ENCODE assay signal across 11 mouse cellular contexts in the genomic region with DNA sequence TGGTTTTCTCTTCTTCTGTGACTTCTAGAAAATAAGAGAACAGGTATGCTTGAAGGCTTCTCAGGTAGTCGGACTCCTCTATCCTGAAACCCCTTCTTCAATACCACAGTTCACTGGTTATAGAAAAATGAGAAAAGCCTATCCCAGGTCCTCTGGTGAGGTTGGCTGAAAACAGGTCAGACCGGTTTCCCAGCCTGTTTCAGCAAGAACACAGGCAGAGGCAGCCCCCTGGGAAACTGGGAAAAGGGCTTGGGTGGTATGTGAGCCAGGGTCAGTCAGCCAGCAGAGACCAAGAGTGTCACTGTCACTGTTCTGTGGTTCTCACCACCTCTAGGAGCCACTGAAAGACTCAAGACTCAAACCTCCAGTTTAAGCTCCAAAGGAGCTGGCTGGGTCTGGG. TPM values are rescaled to one million over a fixed set of nuclear protein-coding genes. Genes with fewer than 3 reads are reported as not detected.
DNase-seq lines count a peak whose midpoint lies in the region; ATAC-seq lines count a peak whose summit lies in the region.
"Had no signal": no experiment of that assay in that cellular context is flagged by ENCODE, and none has a peak within 500 bp of the region (broad histone marks: within the 10 kb centered on the region; RNA-seq: fewer than 3 reads in every experiment).

No protein-coding gene starts in this region.

- H3K4me1 ChIP-seq in heart, embryonic 15.5 days (replicated peaks) = peaks cover 16% of the 10 kb centered on the region
- peaks cover 25% of the 10 kb centered on the region for H3K4me1 ChIP-seq in heart, embryonic 10.5 days
- H3K4me1 ChIP-seq in lung, embryonic 15.5 days = peaks cover 33% of the 10 kb centered on the region

- peak overlapping the region; percentile 42; the same call in 1 of the 2 replicates for H3K27ac ChIP-seq in heart, embryonic 15.5 days
- no peak overlapping the region for H3K27ac ChIP-seq in heart, embryonic 10.5 days
- peak overlapping the region; percentile 79 for H3K27ac ChIP-seq in lung, embryonic 15.5 days
- H3K27ac ChIP-seq: liver, embryonic 14.5 days had no signal

- no peak overlapping the region for H3K4me2 ChIP-seq in heart, embryonic 15.5 days
- peak overlapping the region; percentile 23; the same call in 1 of the 2 replicates for H3K4me2 ChIP-seq in lung, embryonic 15.5 days

- WGBS in heart, embryonic 15.5 days = 57% methylated on average over 2 of the region's 2 CpGs
- 50% methylated on average over 2 of the region's 2 CpGs for WGBS in heart, embryonic 10.5 days
- 27% methylated on average over 2 of the region's 2 CpGs for WGBS in lung, embryonic 15.5 days

- H3K27me3 ChIP-seq in heart, embryonic 15.5 days = no peaks in the 10 kb centered on the region
- no peaks in the 10 kb centered on the region for H3K27me3 ChIP-seq in heart, embryonic 10.5 days (ENCODE audit: insufficient read depth, poor library complexity, severe bottlenecking)
- no peaks in the 10 kb centered on the region for H3K27me3 ChIP-seq in lung, embryonic 15.5 days

- no peak overlapping the region for H3K9ac ChIP-seq in heart, embryonic 15.5 days
- H3K9ac ChIP-seq in lung, embryonic 15.5 days = no peak overlapping the region
- H3K9ac ChIP-seq: liver, embryonic 14.5 days had no signal

- H3K4me3 ChIP-seq in heart, embryonic 15.5 days = no peak overlapping the region
- H3K4me3 ChIP-seq in heart, embryonic 10.5 days = no peak overlapping the region
- H3K4me3 ChIP-seq in lung, embryonic 15.5 days = no peak overlapping the region

- no peak for ATAC-seq in heart, embryonic 15.5 days (replicated peaks; ENCODE audit: insufficient number of reproducible peaks, insufficient read depth, low FRiP score, low read depth)
- ATAC-seq in lung, embryonic 15.5 days (ENCODE audit: borderline replicate concordance, extremely low read depth, low FRiP score, low TSS enrichment) = no peak

- no peaks in the 10 kb centered on the region for H3K9me3 ChIP-seq in heart, embryonic 15.5 days (replicated peaks)
- H3K9me3 ChIP-seq in heart, embryonic 10.5 days = no peaks in the 10 kb centered on the region
- no peaks in the 10 kb centered on the region for H3K9me3 ChIP-seq in lung, embryonic 15.5 days

- DNase-seq in heart, embryonic 10.5 days (ENCODE audit: low spot score) = no peak
- peak; percentile 36 for DNase-seq in embryo, embryonic 11 days
- peak; percentile 60 for DNase-seq in kidney, adult 11 months
- DNase-seq in thymus, postnatal 36 days = no peak
- DNase-seq in MN1 (ENCODE audit: low spot score) = no peak
- no peak for DNase-seq in gastrocnemius, adult 18-20 months (ENCODE audit: low spot score)

- H3K36me3 ChIP-seq in heart, embryonic 15.5 days = peaks cover 42% of the 10 kb centered on the region
- H3K36me3 ChIP-seq in heart, embryonic 10.5 days = peaks cover 71% of the 10 kb centered on the region
- H3K36me3 ChIP-seq in lung, embryonic 15.5 days = peaks cover 53% of the 10 kb centered on the region

RNA-seq across cellular contexts. Expression of gene Marcksl1, which starts 3.5 kb away (rescaled TPM):
- polyA plus RNA-seq in heart, embryonic 15.5 days (2015; fragmentation: Nextera tagmentation; extraction: Ambion mirVana) = 283 and 352 TPM in 2 replicates
- 535 and 802 TPM in 2 replicates for polyA plus RNA-seq in heart, embryonic 10.5 days (2016; fragmentation: Nextera tagmentation; extraction: Ambion mirVana)
- polyA plus RNA-seq in lung, embryonic 15.5 days (2015; fragmentation: Nextera tagmentation; extraction: Ambion mirVana) = 748 and 767 TPM in 2 replicates
- total RNA-seq in gastrocnemius, adult 18-20 months (2021) = 1 to 10 TPM in 1 of 2 experiments, under 1 TPM in 1; 0.64 to 1.1 TPM

RNA-seq across cellular contexts. Expression of gene Hdac1, which starts 25.6 kb away (rescaled TPM):
- 99.9 and 134 TPM in 2 replicates for polyA plus RNA-seq in heart, embryonic 15.5 days (2015; fragmentation: Nextera tagmentation; extraction: Ambion mirVana)
- 201 and 237 TPM in 2 replicates for polyA plus RNA-seq in heart, embryonic 10.5 days (2016; fragmentation: Nextera tagmentation; extraction: Ambion mirVana)
- polyA plus RNA-seq in lung, embryonic 15.5 days (2015; fragmentation: Nextera tagmentation; extraction: Ambion mirVana) = 251 and 260 TPM in 2 replicates
- 1 to 10 TPM; 7.7 to 8.2 TPM for total RNA-seq in gastrocnemius, adult 18-20 months (2021)

RNA-seq across cellular contexts. Expression of gene Fam229a, which starts 25.9 kb away (rescaled TPM):
- 0.27 TPM in 1 of 2 replicates, not detected in the other for polyA plus RNA-seq in heart, embryonic 15.5 days (2015; fragmentation: Nextera tagmentation; extraction: Ambion mirVana)
- polyA plus RNA-seq in heart, embryonic 10.5 days (2016; fragmentation: Nextera tagmentation; extraction: Ambion mirVana) = not detected in 2 replicates
- not detected in 2 replicates for polyA plus RNA-seq in lung, embryonic 15.5 days (2015; fragmentation: Nextera tagmentation; extraction: Ambion mirVana)
- total RNA-seq in gastrocnemius, adult 18-20 months (2021) = not detected
- total RNA-seq: hematopoietic stem cell, adult 5-6 weeks had no signal
- polyA plus RNA-seq: neural tube, embryonic 11.5 days had no signal

RNA-seq across cellular contexts. Expression of gene Tssk3, which starts 26.1 kb away (rescaled TPM):
- not detected in 2 replicates for polyA plus RNA-seq in heart, embryonic 15.5 days (2015; fragmentation: Nextera tagmentation; extraction: Ambion mirVana)
- not detected in 2 replicates for polyA plus RNA-seq in heart, embryonic 10.5 days (2016; fragmentation: Nextera tagmentation; extraction: Ambion mirVana)
- polyA plus RNA-seq in lung, embryonic 15.5 days (2015; fragmentation: Nextera tagmentation; extraction: Ambion mirVana) = not detected in 2 replicates
- not detected for total RNA-seq in gastrocnemius, adult 18-20 months (2021)
- total RNA-seq: hematopoietic stem cell, adult 5-6 weeks had no signal
- polyA plus RNA-seq: liver, embryonic 14.5 days; neural tube, embryonic 11.5 days had no signal

RNA-seq across cellular contexts. Expression of gene Bsdc1, which starts 55.5 kb away (rescaled TPM):
- 23.1 and 27.2 TPM in 2 replicates for polyA plus RNA-seq in heart, embryonic 15.5 days (2015; fragmentation: Nextera tagmentation; extraction: Ambion mirVana)
- 22.4 and 22.9 TPM in 2 replicates for polyA plus RNA-seq in heart, embryonic 10.5 days (2016; fragmentation: Nextera tagmentation; extraction: Ambion mirVana)
- 23.1 and 24.2 TPM in 2 replicates for polyA plus RNA-seq in lung, embryonic 15.5 days (2015; fragmentation: Nextera tagmentation; extraction: Ambion mirVana)
- total RNA-seq in gastrocnemius, adult 18-20 months (2021) = 10 to 100 TPM; 36.4 to 41.2 TPM

Comparison
In these comparisons a context has a peak if more than half of its experiments do, and no peak if none do; other contexts are left out.
1. DNase-seq: peak in embryo, embryonic 11 days (single experiment) and kidney, adult 11 months (single experiment); none in heart, embryonic 10.5 days (single experiment), thymus, postnatal 36 days (0 of 2), MN1 (single experiment) and gastrocnemius, adult 18-20 months (single experiment).